Mouse (Mus musculus): ENCODE results near the gene Rbm48.

The Rbm48 gene

GRCm38 (mm10) chr5:3546226-3546625, 50.2 kb downstream of the Rbm48 start:
- no peak for DNase-seq (ENCODE audit: low read depth)

- DNase-seq (ENCODE audit: low read depth) = no peak
Observed at GRCm38 (mm10) chr5:3544480-3544769, 52.0 kb downstream of the Rbm48 start.

- DNase-seq (ENCODE audit: low read depth) = peak; percentile 82
Observed at GRCm38 (mm10) chr5:3543629-3544479, 52.5 kb downstream of the Rbm48 start, which contains the start of gene Fam133b. Fam133b (plus strand) TSS chr5:3543833.

- DNase-seq (ENCODE audit: low read depth) = no peak
Observed at GRCm38 (mm10) chr5:3541871-3542270, 54.5 kb downstream of the Rbm48 start.

GRCm38 (mm10) chr5:3538505-3539472, 57.6 kb downstream of the Rbm48 start:
- no peak for DNase-seq (ENCODE audit: low read depth)

GRCm38 (mm10) chr5:3536592-3537212, 59.7 kb downstream of the Rbm48 start:
- no peak for DNase-seq (ENCODE audit: low read depth)
